Mouse (Mus musculus) hindbrain, embryonic 14.5 days (tissue): ENCODE data around the gene Ctnnd2. TPM values are rescaled to one million over a fixed set of nuclear protein-coding genes. Genes with fewer than 3 reads are reported as not detected.

Source experiments
- ATAC-seq: fragments of 200-750 bp; cut with Nextera tagmentation; 2 replicates; pipeline ENCODE4 v1.8.0; 2017; ENCODE audit warnings: moderate number of reproducible peaks, mild to moderate bottlenecking, moderate TSS enrichment, moderate library complexity; ENCODE audit not compliant: low FRiP score
- DNase-seq: peaks from one replicate; pipeline ENCODE4 v3.0.0-alpha.2; 2015; ENCODE audit warnings: low spot score
- H3K27ac ChIP-seq: fragments of 300-500 bp; sonication (generic); 2 replicates; pipeline ENCODE4 v1.5.1; 2014; ENCODE audit warnings: mild to moderate bottlenecking, moderate library complexity
- H3K27me3 ChIP-seq: fragments of 300-500 bp; sonication (generic); 2 replicates; pipeline ENCODE4 v1.6.1; 2014; ENCODE audit warnings: mild to moderate bottlenecking, low read length, mixed read lengths; ENCODE audit not compliant: control insufficient read depth, insufficient read depth
- H3K36me3 ChIP-seq: fragments of 300-500 bp; sonication (generic); replicated peaks from 2 replicates; pipeline ENCODE4 v1.6.1; 2014; ENCODE audit not compliant: control insufficient read depth, insufficient read depth
- H3K4me1 ChIP-seq: fragments of 300-500 bp; sonication (generic); replicated peaks from 2 replicates; pipeline ENCODE4 v1.6.1; 2014; ENCODE audit warnings: antibody characterized with exemption, low read length, mixed read lengths; ENCODE audit not compliant: control insufficient read depth, insufficient read depth
- H3K4me2 ChIP-seq: fragments of 300-500 bp; sonication (generic); replicated peaks from 2 replicates; pipeline ENCODE4 v1.6.1; 2014; ENCODE audit warnings: mild to moderate bottlenecking, moderate library complexity
- H3K4me3 ChIP-seq: fragments of 300-500 bp; sonication (generic); replicated peaks from 2 replicates; pipeline ENCODE4 v1.5.1; 2014; ENCODE audit warnings: mild to moderate bottlenecking, low read length
- H3K9ac ChIP-seq: fragments of 300-500 bp; sonication (generic); 2 replicates; pipeline ENCODE4 v1.6.1; 2014
- H3K9me3 ChIP-seq: fragments of 300-500 bp; sonication (generic); 2 replicates; pipeline ENCODE4 v1.6.1; 2016; ENCODE audit warnings: low read length; ENCODE audit not compliant: control insufficient read depth
- WGBS: fragments of 180-500 bp; shearing (Covaris S2); extraction: QIAGEN DNeasy Blood & Tissue Kit; methylation state at CpG from one replicate; pipeline ENCODE4 v1.1.7; 2014; 5-methylcytosine and 5-hydroxymethylcytosine counted together
- polyA plus RNA-seq: library from polyadenylated mRNA; unstranded; fragments of >200 nt; fragmentation: Nextera tagmentation; extraction: Ambion mirVana; gene quantifications from 2 replicates; pipeline ENCODE4 v1.2.1, GENCODE M21; 2014

Gene Ctnnd2
- polyA plus RNA-seq, 1 experiment from 2014 or later = 64.2 TPM

GRCm38 (mm10) chr15:30694286-30694685 lies 521.9 kb downstream of the Ctnnd2 start:
- Histone ChIP-seq H3K4me2 (no peak overlapping the region), H3K4me3 (no peak overlapping the region), H3K27ac (peak overlapping the region; percentile 32), H3K9me3 (no peaks in the 10 kb centered on the region), H3K4me1 (0 out of 2 replicates have a peak, but pooled peaks cover 9% of the 10 kb centered on the region), H3K9ac (no peak overlapping the region), H3K36me3 (no peaks in the 10 kb centered on the region), H3K27me3 (no peaks in the 10 kb centered on the region)
- DNase-seq (no peak), ATAC-seq (no peak)
- WGBS = 55% methylated on average over 1 of the region's 1 CpGs

- Histone ChIP-seq H3K4me1 (0 out of 2 replicates have a peak, but pooled peaks cover 9% of the 10 kb centered on the region), H3K4me2 (no peak overlapping the region), H3K36me3 (no peaks in the 10 kb centered on the region), H3K9ac (no peak overlapping the region), H3K27me3 (no peaks in the 10 kb centered on the region), H3K4me3 (no peak overlapping the region), H3K27ac (no peak overlapping the region), H3K9me3 (no peaks in the 10 kb centered on the region)
- DNase-seq = no peak
- no peak for ATAC-seq
- 93% methylated on average over 6 of the region's 6 CpGs for WGBS
These were observed 523.5 kb downstream of the Ctnnd2 start for GRCm38 (mm10) chr15:30695859-30696258.

GRCm38 (mm10) chr15:30697356-30697755 lies 525.0 kb downstream of the Ctnnd2 start:
- Histone ChIP-seq H3K4me1 (0 out of 2 replicates have a peak, but pooled peaks cover 9% of the 10 kb centered on the region), H3K4me2 (no peak overlapping the region), H3K9ac (no peak overlapping the region), H3K4me3 (no peak overlapping the region), H3K36me3 (no peaks in the 10 kb centered on the region), H3K9me3 (no peaks in the 10 kb centered on the region), H3K27me3 (no peaks in the 10 kb centered on the region), H3K27ac (no peak overlapping the region)
- DNase-seq = no peak
- ATAC-seq = no peak
- WGBS = 73% methylated on average over 5 of the region's 5 CpGs

GRCm38 (mm10) chr15:30700762-30701161 lies 528.4 kb downstream of the Ctnnd2 start:
- Histone ChIP-seq H3K9me3 (no peaks in the 10 kb centered on the region), H3K9ac (no peak overlapping the region), H3K36me3 (no peaks in the 10 kb centered on the region), H3K4me2 (no peak overlapping the region), H3K4me3 (no peak overlapping the region), H3K27ac (no peak overlapping the region), H3K4me1 (no peaks in the 10 kb centered on the region), H3K27me3 (no peaks in the 10 kb centered on the region)
- DNase-seq (no peak), ATAC-seq (no peak)
- WGBS = 65% methylated on average over 6 of the region's 6 CpGs

- H3K36me3 ChIP-seq = no peaks in the 10 kb centered on the region
- DNase-seq = no peak
- no peak overlapping the region for H3K27ac ChIP-seq
- 90% methylated on average over 5 of the region's 5 CpGs for WGBS
- H3K4me1 ChIP-seq = no peaks in the 10 kb centered on the region
- H3K9ac ChIP-seq = no peak overlapping the region
- ATAC-seq = no peak
- H3K4me3 ChIP-seq = no peak overlapping the region
- no peaks in the 10 kb centered on the region for H3K9me3 ChIP-seq
- no peak overlapping the region for H3K4me2 ChIP-seq
- no peaks in the 10 kb centered on the region for H3K27me3 ChIP-seq
These were observed 529.2 kb downstream of the Ctnnd2 start for GRCm38 (mm10) chr15:30701592-30701991.

- H3K27me3 ChIP-seq = no peaks in the 10 kb centered on the region
- H3K4me2 ChIP-seq = no peak overlapping the region
- H3K36me3 ChIP-seq = no peaks in the 10 kb centered on the region
- DNase-seq (no peak), ATAC-seq (peak; percentile 60; the same call in 1 of the 2 replicates)
- no peaks in the 10 kb centered on the region for H3K9me3 ChIP-seq
- H3K4me1 ChIP-seq = peaks cover 13% of the 10 kb centered on the region
- 42% methylated on average over 10 of the region's 10 CpGs for WGBS
- no peak overlapping the region for H3K9ac ChIP-seq
- peak overlapping the region; percentile 43; the same call in 1 of the 2 replicates for H3K27ac ChIP-seq
- H3K4me3 ChIP-seq = no peak overlapping the region
These were observed 536.8 kb downstream of the Ctnnd2 start for GRCm38 (mm10) chr15:30709026-30709753.

- DNase-seq (no peak), ATAC-seq (no peak)
- Histone ChIP-seq H3K27ac (no peak overlapping the region), H3K36me3 (no peaks in the 10 kb centered on the region), H3K4me2 (no peak overlapping the region), H3K9me3 (no peaks in the 10 kb centered on the region), H3K4me3 (no peak overlapping the region), H3K4me1 (peaks cover 13% of the 10 kb centered on the region), H3K27me3 (no peaks in the 10 kb centered on the region), H3K9ac (no peak overlapping the region)
- WGBS = 78% methylated on average over 2 of the region's 2 CpGs
These were observed 537.3 kb downstream of the Ctnnd2 start for GRCm38 (mm10) chr15:30709754-30710105.

GRCm38 (mm10) chr15:30714823-30715222 lies 542.4 kb downstream of the Ctnnd2 start:
- Histone ChIP-seq H3K4me2 (no peak overlapping the region), H3K4me3 (no peak overlapping the region), H3K36me3 (no peaks in the 10 kb centered on the region), H3K27ac (no peak overlapping the region), H3K27me3 (no peaks in the 10 kb centered on the region), H3K9me3 (no peaks in the 10 kb centered on the region), H3K9ac (no peak overlapping the region), H3K4me1 (no peaks in the 10 kb centered on the region; the same call in 1 of the 2 replicates)
- ATAC-seq (no peak), DNase-seq (no peak)
- 93% methylated on average over 2 of the region's 2 CpGs for WGBS

GRCm38 (mm10) chr15:30718811-30719210 lies 546.4 kb downstream of the Ctnnd2 start:
- no peak overlapping the region for H3K4me3 ChIP-seq
- no peak for ATAC-seq
- 74% methylated on average over 3 of the region's 3 CpGs for WGBS

More at GRCm38 (mm10) chr15:30718811-30719210, 546.4 kb downstream of the Ctnnd2 start:
- Histone ChIP-seq H3K27ac (no peak overlapping the region), H3K9ac (no peak overlapping the region), H3K4me2 (no peak overlapping the region), H3K9me3 (no peaks in the 10 kb centered on the region), H3K27me3 (no peaks in the 10 kb centered on the region), H3K4me1 (no peaks in the 10 kb centered on the region), H3K36me3 (no peaks in the 10 kb centered on the region)
- no peak for DNase-seq
